Mouse (Mus musculus) ES-E14 (cell line): ENCODE results near the gene Rffl. TPM values are rescaled to one million over a fixed set of nuclear protein-coding genes. Genes with fewer than 3 reads are reported as not detected.

ENCODE experiments used
- DNase-seq: peaks from one replicate; pipeline ENCODE4 v3.0.0-alpha.2; 2013; ENCODE audit warnings: low read depth, low spot score
- H3K27ac ChIP-seq: 2 replicates; pipeline ENCODE4 v1.5.1; 2012; ENCODE audit warnings: low read depth, mild to moderate bottlenecking, low read length, moderate library complexity, mixed read lengths; ENCODE audit not compliant: poor library complexity, insufficient read depth, severe bottlenecking
- H3K36me3 ChIP-seq: 2 replicates; pipeline ENCODE4 v1.6.1; 2012; ENCODE audit warnings: mild to moderate bottlenecking, low read length, moderate library complexity, mixed read lengths; ENCODE audit not compliant: control insufficient read depth, poor library complexity, insufficient read depth, severe bottlenecking
- H3K4me1 ChIP-seq, 2 experiments: fragments of 150-350 bp in 1 of 2; sonication (generic) in 1 of 2; 2 replicates each; pipeline ENCODE4 v1.6.1; 2012; ENCODE audit warnings: low read length in 2 of 2, mild to moderate bottlenecking in 1 of 2, mixed read lengths in 1 of 2; ENCODE audit not compliant: control insufficient read depth in 2 of 2, insufficient read depth in 2 of 2, poor library complexity in 1 of 2
- H3K4me3 ChIP-seq, 2 experiments: fragments of 150-350 bp in 1 of 2; sonication (generic) in 1 of 2; 2 replicates each; pipeline ENCODE4 v1.5.1; 2012; ENCODE audit warnings: low read length in 2 of 2, low read depth in 1 of 2, mild to moderate bottlenecking in 1 of 2, mixed read lengths in 1 of 2; ENCODE audit not compliant: insufficient read depth in 1 of 2, poor library complexity in 1 of 2, severe bottlenecking in 1 of 2
- H3K9ac ChIP-seq: 2 replicates; pipeline ENCODE4 v1.6.1; 2012; ENCODE audit warnings: low read depth, mild to moderate bottlenecking, low read length, mixed read lengths; ENCODE audit not compliant: poor library complexity, insufficient read depth, severe bottlenecking
- H3K9me3 ChIP-seq: fragments of 150-350 bp; sonication (generic); 2 replicates; pipeline ENCODE4 v1.6.1; 2012; ENCODE audit warnings: low read depth, mild to moderate bottlenecking, low read length; ENCODE audit not compliant: control insufficient read depth, insufficient read depth
- CHD2 ChIP-seq: IDR thresholded peaks from 2 replicates; pipeline ENCODE4 v1.6.1; 2014; ENCODE audit warnings: mild to moderate bottlenecking, low read depth, low read length, inconsistent platforms
- HCFC1 ChIP-seq: IDR thresholded peaks from 2 replicates; pipeline ENCODE4 v1.6.1; 2012; ENCODE audit warnings: low read length, inconsistent platforms, borderline replicate concordance; ENCODE audit not compliant: insufficient read depth
- MAFK ChIP-seq: IDR thresholded peaks from 2 replicates; pipeline ENCODE4 v1.6.1; 2014; ENCODE audit warnings: mild to moderate bottlenecking, low read depth, low read length, inconsistent platforms; ENCODE audit not compliant: insufficient read depth
- ZC3H11A ChIP-seq: IDR thresholded peaks from 2 replicates; pipeline ENCODE4 v1.6.1; 2012; ENCODE audit warnings: low read depth, mild to moderate bottlenecking, inconsistent platforms, low read length, borderline replicate concordance
- ZNF384 ChIP-seq: IDR thresholded peaks from 2 replicates; pipeline ENCODE4 v1.6.1; 2012; ENCODE audit warnings: low read depth, low read length, inconsistent platforms
- in situ Hi-C, 2 experiments: fragments of 600-800 bp; cut with MboI; formaldehyde crosslinking; loops; one replicate each; pipeline ENCODE4 v1.15.1; 2025; ENCODE audit warnings: low sequenced_read_pairs in 2 of 2, inconsistent platforms in 1 of 2; ENCODE audit not compliant: unreplicated experiment in 2 of 2
- total RNA-seq: library from RNA; depleted of rRNA; stranded (reverse); fragments of 300-350 nt; gene quantifications from 2 replicates; pipeline ENCODE4 v1.2.3, GENCODE M21; 2012

Gene Rffl
- total RNA-seq, 1 experiment, result 6.5 TPM

DNA sequence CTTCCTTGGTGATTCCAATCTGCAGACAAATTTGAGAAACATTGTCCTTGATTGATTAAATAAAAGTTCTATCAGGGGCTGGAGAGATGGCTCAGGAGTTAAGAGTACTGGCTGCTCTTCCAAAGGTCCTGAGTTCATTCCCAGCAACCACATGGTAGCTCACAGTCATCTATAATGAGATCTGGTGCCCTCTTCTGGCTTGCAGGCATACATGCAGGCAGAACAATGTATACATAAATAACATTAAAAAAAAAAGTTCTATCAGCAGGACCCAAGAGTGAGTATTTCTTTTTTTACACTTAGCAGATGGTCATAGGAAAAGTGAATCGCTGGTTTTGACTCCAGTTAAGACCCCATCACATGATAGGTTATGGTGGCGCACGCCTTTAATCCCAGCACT lies 15.5 kb upstream of the Rffl start:
- no peaks in the 10 kb centered on the region for H3K9me3 ChIP-seq
- no peak overlapping the region for H3K4me3 ChIP-seq
- peak; percentile 85 for TF ChIP-seq ZNF384
- no peak for TF ChIP-seq HCFC1
- no peak for DNase-seq
- peaks cover 2% of the 10 kb centered on the region; the same call in 1 of the 2 replicates for H3K36me3 ChIP-seq
- in situ Hi-C loops, result loop anchor here in 1 of 2 experiments (25.0 kb wide), 1 partner anchor 649 kb away; no protein-coding TSS in a partner anchor
- no peak overlapping the region for H3K27ac ChIP-seq
- no peak overlapping the region for H3K9ac ChIP-seq
- H3K4me1 ChIP-seq, result peaks cover 6 to 20% of the 10 kb centered on the region in 2 experiments; a peak in 2 of 4 replicates

DNA sequence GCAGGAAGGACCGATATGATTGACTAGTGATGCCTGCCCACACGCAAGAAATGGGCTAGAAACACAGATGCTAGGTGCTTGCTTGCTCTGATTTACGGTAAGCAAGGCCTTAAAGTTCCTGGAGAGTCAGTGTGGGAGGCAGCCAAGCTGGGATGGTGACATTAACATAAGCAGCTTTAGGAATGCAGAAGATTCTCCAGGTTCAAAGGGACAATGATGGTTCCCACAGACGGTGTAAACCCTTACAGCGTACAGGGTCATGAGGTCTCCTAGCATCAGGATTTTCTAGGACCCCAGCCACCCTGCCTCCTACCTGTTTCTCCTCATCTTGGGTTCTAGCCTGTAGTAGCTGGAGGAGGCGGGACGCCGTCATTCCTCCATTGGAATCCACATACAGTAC lies 12.2 kb upstream of the Rffl start:
- no peak for TF ChIP-seq HCFC1
- TF ChIP-seq MAFK, result no peak
- TF ChIP-seq CHD2, result no peak
- TF ChIP-seq ZNF384, result no peak
- TF ChIP-seq ZC3H11A, result no peak
- DNase-seq, result no peak
- Histone ChIP-seq H3K4me1 (peaks cover 6 to 19% of the 10 kb centered on the region in 2 experiments; a peak in 2 of 4 replicates), H3K27ac (no peak overlapping the region), H3K4me3 (no peak overlapping the region), H3K9ac (no peak overlapping the region), H3K9me3 (no peaks in the 10 kb centered on the region), H3K36me3 (peaks cover 7% of the 10 kb centered on the region)
- in situ Hi-C loops, result loop anchor here in 1 of 2 experiments (5.0 to 25.0 kb wide), 2 partner anchors 136 to 646 kb away; no protein-coding TSS in a partner anchor

DNA sequence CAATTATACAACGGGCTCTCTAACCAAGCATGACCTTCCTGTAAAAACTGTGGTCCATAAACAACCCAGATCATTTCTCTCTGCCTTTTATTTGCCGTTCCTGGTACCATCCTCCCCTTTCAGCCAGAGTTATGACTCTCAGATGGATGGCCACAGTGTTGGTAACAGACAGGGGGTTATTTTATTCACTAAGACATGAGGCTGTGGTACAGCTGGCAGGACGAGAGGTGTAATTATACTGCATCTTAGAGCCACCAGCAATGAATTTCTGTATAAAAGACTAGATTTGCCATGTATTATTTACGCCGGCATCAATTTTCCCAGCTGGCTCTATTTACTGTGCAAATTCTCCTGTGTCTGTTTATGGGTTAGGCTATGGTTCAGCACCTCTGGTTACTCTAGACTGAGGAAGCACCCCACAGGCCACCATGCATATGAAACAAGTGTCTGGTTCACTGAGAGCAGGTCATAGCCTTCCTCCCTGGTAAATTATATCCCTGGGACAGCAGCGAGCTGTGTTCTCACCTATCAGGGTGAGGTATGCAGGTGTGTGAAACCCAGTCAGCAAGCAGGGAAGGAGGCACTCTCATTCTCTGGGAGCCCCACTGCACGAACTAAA lies 6.8 kb upstream of the Rffl start:
- no peak for DNase-seq
- Histone ChIP-seq H3K4me3 (no peak overlapping the region), H3K27ac (no peak overlapping the region), H3K9me3 (no peaks in the 10 kb centered on the region), H3K4me1 (peaks cover under 1 to 6% of the 10 kb centered on the region in 2 experiments; a peak in 1 of 4 replicates), H3K36me3 (peaks cover 7% of the 10 kb centered on the region), H3K9ac (no peak overlapping the region)
- in situ Hi-C loops, result loop anchor here in 1 of 2 experiments (25.0 kb wide), 1 partner anchor 641 kb away; no protein-coding TSS in a partner anchor
- TF ChIP-seq MAFK (no peak), ZC3H11A (no peak), CHD2 (no peak), HCFC1 (no peak), ZNF384 (no peak)

DNA sequence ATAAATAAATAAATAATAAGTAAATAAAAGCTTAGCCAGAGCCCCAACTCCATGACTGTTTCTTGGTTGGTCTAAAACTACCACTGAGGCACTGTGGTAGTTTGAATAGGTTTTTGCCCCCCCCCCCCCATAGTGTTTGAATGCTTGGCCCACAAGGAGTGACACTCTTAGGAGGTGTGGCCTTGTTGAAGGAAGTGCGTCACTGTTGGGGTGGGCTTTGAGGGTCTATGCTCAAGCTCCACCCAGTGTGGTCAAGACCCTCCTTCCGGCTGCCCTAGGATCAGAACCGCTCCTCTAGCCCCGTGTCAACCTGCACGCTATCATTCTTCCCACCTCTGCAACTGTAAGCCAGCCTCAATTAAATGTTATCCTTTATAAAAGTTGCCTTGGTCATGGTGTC lies 4.6 kb upstream of the Rffl start:
- Histone ChIP-seq H3K4me3 (peak overlapping the region; percentile 53 to 70), H3K9me3 (no peaks in the 10 kb centered on the region), H3K27ac (no peak overlapping the region), H3K4me1 (peaks cover 0 to 2% of the 10 kb centered on the region in 2 experiments; a peak in 2 of 4 replicates), H3K36me3 (peaks cover 4% of the 10 kb centered on the region), H3K9ac (peak overlapping the region; percentile 58; the same call in 1 of the 2 replicates)
- in situ Hi-C loops, result loop anchor here in 1 of 2 experiments (25.0 kb wide), 1 partner anchor 638 kb away; no protein-coding TSS in a partner anchor
- no peak for DNase-seq
- TF ChIP-seq ZC3H11A (no peak), HCFC1 (no peak), ZNF384 (no peak), MAFK (no peak), CHD2 (no peak)
